Mouse (Mus musculus) midbrain, embryonic 15.5 days (tissue): ENCODE results near the gene Tm4sf20. TPM values are rescaled to one million over a fixed set of nuclear protein-coding genes. Genes with fewer than 3 reads are reported as not detected.

Experiments
- ATAC-seq: fragments of 200-750 bp; cut with Nextera tagmentation; replicated peaks from 2 replicates; pipeline ENCODE4 v1.8.0; 2017; ENCODE audit warnings: moderate TSS enrichment
- H3K27ac ChIP-seq: fragments of 300-500 bp; sonication (generic); 2 replicates; pipeline ENCODE4 v1.5.1; 2015; ENCODE audit warnings: mild to moderate bottlenecking, inconsistent platforms
- H3K27me3 ChIP-seq: fragments of 300-500 bp; sonication (generic); replicated peaks from 2 replicates; pipeline ENCODE4 v1.6.1; 2015; ENCODE audit warnings: inconsistent platforms
- H3K36me3 ChIP-seq: fragments of 300-500 bp; sonication (generic); replicated peaks from 2 replicates; pipeline ENCODE4 v1.6.1; 2015; ENCODE audit warnings: inconsistent platforms
- H3K4me1 ChIP-seq: fragments of 300-500 bp; sonication (generic); 2 replicates; pipeline ENCODE4 v1.6.1; 2015; ENCODE audit warnings: inconsistent platforms
- H3K4me2 ChIP-seq: fragments of 300-500 bp; sonication (generic); 2 replicates; pipeline ENCODE4 v1.6.1; 2015; ENCODE audit warnings: inconsistent platforms, mild to moderate bottlenecking, moderate library complexity
- H3K4me3 ChIP-seq: fragments of 300-500 bp; sonication (generic); 2 replicates; pipeline ENCODE4 v1.5.1; 2015; ENCODE audit warnings: mild to moderate bottlenecking, inconsistent platforms
- H3K9ac ChIP-seq: fragments of 300-500 bp; sonication (generic); 2 replicates; pipeline ENCODE4 v1.6.1; 2015; ENCODE audit warnings: mild to moderate bottlenecking, inconsistent platforms
- H3K9me3 ChIP-seq: fragments of 300-500 bp; sonication (generic); 2 replicates; pipeline ENCODE4 v1.6.1; 2016; ENCODE audit warnings: inconsistent platforms
- WGBS: fragments of 180-500 bp; shearing (Covaris S2); methylation state at CpG from one replicate; pipeline ENCODE4 v1.1.7; 2015; ENCODE audit warnings: mixed read lengths; 5-methylcytosine and 5-hydroxymethylcytosine counted together
- polyA plus RNA-seq: library from polyadenylated mRNA; unstranded; fragments of >200 nt; fragmentation: Nextera tagmentation; extraction: Ambion mirVana; gene quantifications from 2 replicates; pipeline ENCODE4 v1.2.1, GENCODE M21; 2015

Tm4sf20 gene
- polyA plus RNA-seq: 0.27 TPM in 1 of 2 replicates, not detected in the other

DNA sequence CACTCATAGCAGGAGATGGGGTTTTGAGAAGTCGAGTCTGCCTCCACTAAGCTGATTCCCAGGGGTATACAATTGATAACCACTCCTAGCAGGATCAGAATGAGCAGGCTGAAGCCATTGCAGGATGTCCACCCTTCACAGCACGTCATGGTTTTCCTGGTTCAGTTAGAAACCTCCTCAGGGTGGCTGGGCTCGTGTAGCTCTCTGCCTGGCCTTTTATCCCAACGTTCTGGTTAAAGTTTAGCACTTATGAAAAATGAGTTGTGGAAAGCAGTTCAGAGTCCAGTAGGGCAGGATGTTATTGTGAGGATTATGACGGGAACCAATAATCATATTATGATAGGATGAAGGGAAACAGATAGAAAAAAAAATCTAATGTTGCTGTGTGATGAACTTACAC, at the start of gene Tm4sf20:
Gene Tm4sf20 (minus strand): TSS at position 193 of the 400 bp plus-strand sequence.
- 78% methylated on average over 5 of the region's 5 CpGs for WGBS
- Histone ChIP-seq H3K4me3 (no peak within 1 kb of the TSS), H3K4me2 (no peak within 1 kb of the TSS), H3K27ac (no peak within 1 kb of the TSS), H3K9ac (no peak within 1 kb of the TSS), H3K27me3 (no peaks in the 10 kb centered on the region), H3K9me3 (no peaks in the 10 kb centered on the region), H3K36me3 (no peaks in the 10 kb centered on the region), H3K4me1 (no peaks in the 10 kb centered on the region)
- ATAC-seq: no peak

DNA sequence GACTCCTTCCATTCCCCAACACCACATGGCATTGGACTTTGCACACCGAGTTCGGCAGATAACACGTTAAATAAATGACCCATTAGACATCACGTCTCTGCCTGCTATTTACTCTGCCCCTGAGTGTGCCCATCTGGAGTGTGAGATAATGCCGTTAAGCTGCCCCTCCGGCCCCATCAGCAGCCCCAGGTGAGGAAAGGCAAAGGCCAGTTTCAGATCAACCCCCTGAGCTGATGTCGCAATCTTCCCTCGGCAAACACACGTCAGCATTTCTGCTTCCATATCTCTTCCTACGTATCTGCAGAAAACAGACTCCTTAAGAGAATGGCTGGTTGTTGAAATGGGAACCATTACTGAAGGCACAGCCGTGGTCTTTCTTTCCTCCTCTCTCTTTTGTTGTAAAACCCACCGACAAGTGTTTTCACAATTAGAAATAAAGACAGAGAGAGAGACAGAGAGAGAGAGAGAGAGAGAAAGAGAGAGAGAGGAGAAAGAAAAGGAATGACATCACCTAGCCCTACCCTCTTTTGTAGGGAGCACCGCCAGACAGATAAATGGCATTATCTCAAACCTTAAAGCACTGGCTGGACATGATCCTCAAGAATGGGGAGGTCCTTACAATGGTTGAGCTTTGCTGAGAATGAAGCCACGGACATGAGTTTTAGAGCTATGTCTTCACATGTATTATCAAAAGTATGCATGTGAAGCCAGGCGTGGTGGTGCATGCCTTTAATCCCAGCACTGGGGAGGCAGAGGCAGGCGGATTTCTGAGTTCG, 47.9 kb upstream of the Tm4sf20 start:
- H3K4me1 ChIP-seq: no peaks in the 10 kb centered on the region
- no peaks in the 10 kb centered on the region for H3K9me3 ChIP-seq
- no peak overlapping the region for H3K4me2 ChIP-seq
- 0 out of 2 replicates have a peak, but pooled peaks have one; percentile 50 for ATAC-seq
- H3K27ac ChIP-seq: no peak overlapping the region
- 73% methylated on average over 17 of the region's 17 CpGs for WGBS
- no peaks in the 10 kb centered on the region for H3K36me3 ChIP-seq
- H3K27me3 ChIP-seq: no peaks in the 10 kb centered on the region
- H3K9ac ChIP-seq: no peak overlapping the region
- H3K4me3 ChIP-seq: no peak overlapping the region

DNA sequence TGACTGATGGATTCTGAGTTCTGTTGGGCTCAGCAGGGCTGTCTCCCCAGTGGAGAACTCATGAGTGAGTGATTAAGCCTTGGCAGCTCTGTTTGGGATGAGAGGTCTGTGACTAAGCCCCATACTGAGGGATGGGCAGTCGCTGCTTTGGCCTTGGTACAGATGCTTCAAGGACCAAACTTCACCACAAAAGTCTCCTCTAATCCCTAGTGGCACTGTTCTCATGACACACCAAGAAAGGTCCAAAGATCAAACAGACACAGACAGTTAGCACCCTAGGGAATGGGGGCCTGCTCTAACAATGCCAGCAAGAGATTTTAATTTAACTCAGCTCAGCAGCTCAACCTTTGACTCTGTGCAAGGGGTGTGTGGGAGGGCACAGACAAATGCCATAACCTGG, 43.5 kb upstream of the Tm4sf20 start:
- H3K27ac ChIP-seq: no peak overlapping the region
- ATAC-seq: no peak
- 60% methylated on average over 1 of the region's 1 CpGs for WGBS
- H3K4me2 ChIP-seq: no peak overlapping the region
- H3K36me3 ChIP-seq: no peaks in the 10 kb centered on the region
- H3K9ac ChIP-seq: no peak overlapping the region
- no peaks in the 10 kb centered on the region for H3K9me3 ChIP-seq
- no peaks in the 10 kb centered on the region for H3K27me3 ChIP-seq
- no peak overlapping the region for H3K4me3 ChIP-seq
- no peaks in the 10 kb centered on the region for H3K4me1 ChIP-seq

DNA sequence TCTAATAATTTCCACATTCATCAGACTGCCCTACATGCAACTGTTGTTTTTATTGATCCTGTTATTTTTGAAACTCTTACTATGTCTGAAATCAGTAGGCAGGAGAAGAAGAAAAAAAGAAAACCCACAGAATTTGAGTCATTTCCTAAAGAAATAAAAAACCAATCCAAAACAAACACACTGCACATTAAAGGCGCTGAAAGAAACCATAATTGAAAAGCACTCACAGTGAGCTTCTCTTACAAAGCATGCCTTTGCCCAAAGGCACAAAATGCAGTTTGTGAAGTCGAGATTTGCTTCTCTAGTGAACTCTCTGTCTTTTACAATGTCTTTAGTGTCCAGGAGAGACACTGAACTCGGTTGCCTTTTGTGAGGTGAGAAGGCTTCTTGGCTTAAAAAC, 40.3 kb upstream of the Tm4sf20 start:
- ATAC-seq: no peak
- Histone ChIP-seq H3K4me1 (no peaks in the 10 kb centered on the region), H3K27ac (no peak overlapping the region), H3K27me3 (no peaks in the 10 kb centered on the region), H3K36me3 (no peaks in the 10 kb centered on the region), H3K9me3 (no peaks in the 10 kb centered on the region), H3K4me3 (no peak overlapping the region), H3K4me2 (no peak overlapping the region), H3K9ac (no peak overlapping the region)
- WGBS: 61% methylated on average over 3 of the region's 3 CpGs

DNA sequence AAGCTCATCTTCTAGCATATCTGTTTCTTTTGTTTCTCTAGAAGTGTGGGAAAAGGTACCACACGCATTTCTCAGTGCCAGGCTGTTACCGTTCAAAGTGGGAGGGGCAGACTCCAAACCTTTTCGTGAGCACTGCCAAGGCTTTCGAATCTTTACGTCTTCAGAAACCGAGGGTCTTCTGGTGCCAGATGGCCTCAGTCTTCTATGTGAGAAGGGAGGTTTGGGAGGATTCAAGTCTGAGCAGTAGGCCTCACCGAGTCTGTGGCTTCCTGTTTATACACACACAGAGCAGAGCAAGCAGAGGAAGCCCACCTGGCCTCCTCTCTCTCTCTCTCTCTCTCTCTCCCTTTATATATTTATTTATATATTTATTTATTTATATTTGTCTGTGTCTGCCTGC, 38.9 kb upstream of the Tm4sf20 start:
- H3K36me3 ChIP-seq: no peaks in the 10 kb centered on the region
- ATAC-seq: no peak
- 86% methylated on average over 7 of the region's 7 CpGs for WGBS
- no peak overlapping the region for H3K27ac ChIP-seq
- no peaks in the 10 kb centered on the region for H3K27me3 ChIP-seq
- no peak overlapping the region for H3K4me2 ChIP-seq
- no peak overlapping the region for H3K4me3 ChIP-seq
- H3K9ac ChIP-seq: no peak overlapping the region
- no peaks in the 10 kb centered on the region for H3K9me3 ChIP-seq
- H3K4me1 ChIP-seq: no peaks in the 10 kb centered on the region

DNA sequence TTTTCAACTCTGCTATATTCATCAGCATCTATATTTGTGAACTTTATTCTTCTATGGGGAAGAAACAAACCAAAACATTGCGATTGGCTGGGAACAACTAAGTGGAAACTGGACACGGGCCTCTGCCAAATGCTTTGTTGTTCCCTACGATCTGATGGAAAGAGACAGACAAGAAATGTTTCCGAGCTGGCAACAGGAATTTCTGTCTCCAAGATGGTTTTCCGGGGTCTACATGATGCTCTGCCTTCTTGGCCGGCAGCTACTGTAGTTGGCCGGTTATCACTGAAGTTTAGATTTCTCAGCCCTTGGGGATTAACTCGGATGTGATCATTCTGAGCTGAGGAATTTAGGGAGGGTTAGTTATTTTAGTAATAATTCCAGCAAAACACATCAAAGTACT, 38.1 kb upstream of the Tm4sf20 start:
- H3K4me3 ChIP-seq: no peak overlapping the region
- ATAC-seq: no peak
- no peaks in the 10 kb centered on the region for H3K9me3 ChIP-seq
- H3K36me3 ChIP-seq: no peaks in the 10 kb centered on the region
- no peaks in the 10 kb centered on the region for H3K27me3 ChIP-seq
- WGBS: 76% methylated on average over 8 of the region's 8 CpGs
- H3K27ac ChIP-seq: no peak overlapping the region
- no peak overlapping the region for H3K9ac ChIP-seq
- H3K4me1 ChIP-seq: no peaks in the 10 kb centered on the region
- H3K4me2 ChIP-seq: no peak overlapping the region

DNA sequence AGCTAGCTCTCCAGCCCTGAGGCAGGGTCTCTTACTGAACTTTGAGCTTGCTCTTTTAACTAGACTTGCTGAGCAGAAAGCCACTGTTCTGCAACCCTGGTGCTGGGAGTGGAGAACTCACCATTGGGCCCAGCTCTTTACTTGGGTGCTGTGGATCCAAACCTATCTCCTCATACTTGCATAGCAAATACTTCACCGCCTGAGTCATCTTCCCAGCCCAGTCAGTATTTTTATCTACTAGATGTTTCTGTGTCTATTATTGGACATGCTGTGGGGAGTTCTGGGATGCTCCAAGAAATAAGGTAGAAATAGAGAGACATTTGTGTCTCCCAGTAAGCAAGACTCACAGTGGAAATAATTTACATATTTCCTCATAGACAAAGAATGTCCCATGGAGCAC, 35.8 kb upstream of the Tm4sf20 start:
- no peak for ATAC-seq
- H3K9me3 ChIP-seq: no peaks in the 10 kb centered on the region
- no peaks in the 10 kb centered on the region for H3K36me3 ChIP-seq
- H3K27me3 ChIP-seq: no peaks in the 10 kb centered on the region
- no peak overlapping the region for H3K27ac ChIP-seq
- WGBS: 94% methylated on average over 1 of the region's 1 CpGs
- no peak overlapping the region for H3K4me2 ChIP-seq
- no peaks in the 10 kb centered on the region for H3K4me1 ChIP-seq
- no peak overlapping the region for H3K9ac ChIP-seq
- H3K4me3 ChIP-seq: no peak overlapping the region

DNA sequence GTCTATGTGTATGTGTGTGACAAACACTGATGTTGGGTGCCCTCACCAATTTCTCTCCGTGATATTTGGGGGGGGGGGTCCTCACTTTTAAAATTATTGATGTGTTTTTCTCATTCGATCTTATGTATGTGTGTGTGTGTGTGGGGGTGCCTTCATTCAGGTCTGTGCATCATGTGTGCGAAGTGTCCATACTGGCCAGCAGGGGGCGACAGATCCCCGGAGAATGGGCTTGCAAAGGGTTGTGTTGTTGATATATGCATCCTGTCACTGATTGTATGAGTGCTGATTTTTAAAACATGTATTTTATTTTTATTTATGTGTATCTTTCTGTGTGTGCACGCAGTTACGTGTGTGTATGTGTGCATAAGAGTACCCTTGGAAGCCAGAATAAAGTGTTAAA, 35.3 kb upstream of the Tm4sf20 start:
- H3K36me3 ChIP-seq: no peaks in the 10 kb centered on the region
- no peaks in the 10 kb centered on the region for H3K4me1 ChIP-seq
- H3K9ac ChIP-seq: no peak overlapping the region
- no peaks in the 10 kb centered on the region for H3K9me3 ChIP-seq
- WGBS: 75% methylated on average over 7 of the region's 7 CpGs
- no peak overlapping the region for H3K4me2 ChIP-seq
- no peak overlapping the region for H3K27ac ChIP-seq
- no peak for ATAC-seq
- no peak overlapping the region for H3K4me3 ChIP-seq
- no peaks in the 10 kb centered on the region for H3K27me3 ChIP-seq

DNA sequence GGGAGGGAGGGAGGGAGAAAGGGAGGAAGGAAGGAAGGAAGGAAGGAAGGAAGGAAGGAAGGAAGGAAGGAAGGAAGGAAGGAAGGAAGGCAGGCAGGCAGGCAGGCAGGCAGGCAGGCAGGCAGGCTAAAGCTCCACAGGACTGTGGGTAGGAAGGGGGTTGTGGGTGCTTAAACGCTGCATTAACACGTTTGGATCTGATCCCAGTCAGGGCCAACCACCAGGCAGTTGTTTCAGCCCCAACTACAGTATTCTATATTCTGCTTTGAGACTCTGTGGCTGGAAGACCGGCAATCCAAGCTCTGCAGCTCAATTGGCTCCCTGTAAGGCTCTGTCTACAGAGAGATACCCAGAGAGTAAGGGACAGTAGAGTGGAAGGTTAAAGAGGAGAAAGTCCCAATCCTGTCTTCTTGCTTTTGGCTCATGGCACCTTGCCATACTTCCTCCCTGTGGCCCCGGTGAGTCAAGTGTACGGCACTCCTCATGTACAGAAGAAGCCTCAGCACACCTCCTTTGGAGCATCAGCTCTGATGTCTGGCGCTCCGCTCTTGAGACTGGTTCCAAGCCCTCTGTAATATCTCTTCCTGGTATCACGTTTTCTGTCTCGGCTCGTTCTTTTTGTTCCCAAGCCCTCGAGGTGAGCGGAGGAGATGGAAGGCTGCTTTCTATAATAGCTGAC, 33.0 kb upstream of the Tm4sf20 start:
- 75% methylated on average over 12 of the region's 12 CpGs for WGBS
- Histone ChIP-seq H3K4me1 (no peaks in the 10 kb centered on the region), H3K36me3 (no peaks in the 10 kb centered on the region), H3K4me2 (no peak overlapping the region), H3K9me3 (no peaks in the 10 kb centered on the region), H3K27me3 (no peaks in the 10 kb centered on the region), H3K27ac (no peak overlapping the region), H3K9ac (no peak overlapping the region), H3K4me3 (no peak overlapping the region)
- ATAC-seq: no peak

DNA sequence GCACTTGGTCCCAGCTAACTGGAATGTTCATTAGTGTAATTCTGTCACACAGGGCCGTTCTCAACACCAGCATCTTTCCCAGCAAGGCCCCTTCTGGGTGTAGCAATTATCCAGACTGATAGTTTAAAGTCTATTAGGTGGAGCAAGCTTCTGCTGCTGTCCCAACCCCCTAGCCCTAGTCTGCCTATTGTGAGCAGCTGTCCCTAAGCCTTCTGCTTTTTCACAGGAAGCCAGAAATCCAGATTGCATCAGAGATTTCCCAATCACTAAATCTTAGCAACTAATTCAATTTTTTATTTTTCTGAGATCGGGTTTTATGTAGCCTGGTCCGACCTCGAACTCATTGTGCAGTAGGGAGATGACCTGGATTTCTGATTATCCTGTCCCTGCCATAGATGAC, 30.7 kb upstream of the Tm4sf20 start:
- H3K27me3 ChIP-seq: no peaks in the 10 kb centered on the region
- no peak overlapping the region for H3K9ac ChIP-seq
- WGBS: 81% methylated on average over 4 of the region's 4 CpGs
- no peak overlapping the region for H3K4me2 ChIP-seq
- no peaks in the 10 kb centered on the region for H3K36me3 ChIP-seq
- no peak for ATAC-seq
- no peak overlapping the region for H3K4me3 ChIP-seq
- no peak overlapping the region for H3K27ac ChIP-seq
- no peaks in the 10 kb centered on the region for H3K4me1 ChIP-seq
- no peaks in the 10 kb centered on the region for H3K9me3 ChIP-seq

DNA sequence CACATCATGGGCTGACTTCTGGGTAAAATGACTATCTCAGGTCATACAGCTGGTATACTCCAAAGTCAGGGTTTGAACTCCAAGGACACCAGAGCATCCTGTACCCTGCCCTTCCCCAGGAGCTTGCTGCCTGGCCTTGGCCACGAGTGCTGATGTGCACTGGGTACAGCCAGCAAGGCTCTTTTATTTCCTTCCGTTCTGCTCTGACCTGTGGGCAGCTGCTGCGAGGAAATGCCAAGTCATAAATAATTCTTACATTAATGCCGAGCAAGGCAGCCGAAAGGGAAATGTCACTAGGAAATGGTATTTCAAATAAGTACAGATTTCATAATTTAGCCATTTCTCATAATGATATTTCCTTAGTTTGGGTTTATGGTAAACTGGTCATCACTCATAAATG, 30.0 kb upstream of the Tm4sf20 start:
- no peaks in the 10 kb centered on the region for H3K9me3 ChIP-seq
- no peak overlapping the region for H3K4me3 ChIP-seq
- 57% methylated on average over 5 of the region's 5 CpGs for WGBS
- H3K36me3 ChIP-seq: no peaks in the 10 kb centered on the region
- no peak overlapping the region for H3K27ac ChIP-seq
- no peaks in the 10 kb centered on the region for H3K4me1 ChIP-seq
- no peak overlapping the region for H3K9ac ChIP-seq
- H3K27me3 ChIP-seq: no peaks in the 10 kb centered on the region
- ATAC-seq: 0 out of 2 replicates have a peak, but pooled peaks have one; percentile 54
- no peak overlapping the region for H3K4me2 ChIP-seq

DNA sequence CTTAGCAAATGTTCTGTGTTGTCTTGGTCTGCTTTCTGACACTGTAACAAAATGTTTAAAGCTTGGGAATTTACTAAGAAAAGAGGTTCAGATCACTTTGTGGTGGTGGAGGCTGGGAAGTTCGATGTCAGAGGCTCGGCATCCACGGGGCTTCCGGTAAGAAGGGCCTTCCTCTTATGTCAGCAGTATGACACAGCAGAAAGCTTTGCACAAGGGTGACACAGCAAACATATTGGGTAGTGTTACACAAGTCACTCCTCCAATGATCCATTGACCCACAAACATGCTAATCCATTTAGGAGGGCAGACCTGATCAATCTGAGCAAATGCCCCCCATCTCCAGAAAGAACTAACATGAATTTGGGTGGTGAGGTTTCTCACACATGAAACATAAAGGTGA, 28.8 kb upstream of the Tm4sf20 start:
- Histone ChIP-seq H3K4me1 (no peaks in the 10 kb centered on the region), H3K9ac (no peak overlapping the region), H3K9me3 (no peaks in the 10 kb centered on the region), H3K4me3 (no peak overlapping the region), H3K4me2 (no peak overlapping the region), H3K36me3 (no peaks in the 10 kb centered on the region), H3K27me3 (no peaks in the 10 kb centered on the region), H3K27ac (no peak overlapping the region)
- no peak for ATAC-seq
- 94% methylated on average over 4 of the region's 4 CpGs for WGBS
